Mouse (Mus musculus) R1 (cell line): Measurements from ENCODE around the gene Vti1a.

Experiments
- DNase-seq: peaks from one replicate; pipeline ENCODE4 v3.0.0-alpha.2; 2018; ENCODE audit warnings: low read depth, low spot score

Vti1a gene

GRCm38 (mm10) chr19:55582896-55583653 lies 267.0 kb downstream of the Vti1a start:
- no peak for DNase-seq

DNA sequence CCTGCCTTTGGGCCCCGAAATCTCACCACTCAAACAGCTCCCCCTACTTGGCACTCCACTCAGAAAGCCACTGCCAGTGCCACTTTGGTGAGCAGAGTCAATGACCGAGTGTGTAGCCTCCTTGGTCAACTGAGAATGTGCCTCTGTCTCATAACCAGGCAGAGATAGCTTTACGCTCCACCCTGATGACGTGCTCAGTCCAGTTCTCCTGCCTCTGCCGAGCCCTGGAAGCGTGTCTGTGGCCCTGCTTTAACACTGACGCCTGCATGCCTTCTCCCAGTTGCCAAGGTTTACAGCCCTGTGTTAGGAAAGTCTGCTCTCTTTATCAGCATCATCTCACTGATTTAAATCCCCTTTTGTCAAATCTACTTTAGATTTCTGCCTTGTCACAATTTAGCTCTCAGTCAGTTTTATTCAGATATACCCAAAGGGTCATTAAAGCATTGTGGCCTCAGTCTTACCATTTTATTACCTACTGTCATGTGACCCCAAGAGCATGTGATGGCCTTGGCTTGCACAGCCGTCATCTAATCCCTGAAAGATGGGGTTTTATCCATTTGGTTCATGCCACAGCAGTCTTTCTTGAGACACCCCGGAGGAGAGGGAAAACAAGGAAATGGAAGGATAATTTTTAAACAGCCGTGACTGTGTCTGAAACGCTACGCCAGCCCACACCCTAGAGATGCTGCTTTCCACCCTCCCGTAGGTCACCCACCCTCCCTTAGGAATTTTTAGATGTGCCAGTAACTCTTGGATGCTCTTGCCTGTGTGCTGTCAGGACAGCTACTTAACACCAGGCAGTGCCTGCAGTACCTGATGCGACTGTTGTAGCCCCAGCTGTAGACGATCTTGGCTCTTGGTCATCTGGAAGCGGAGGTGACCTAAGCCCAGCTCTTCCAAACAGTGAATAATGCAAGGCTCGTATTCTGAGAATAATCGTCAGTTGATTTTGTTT lies 269.5 kb downstream of the Vti1a start:
- DNase-seq: no peak

- no peak for DNase-seq
Measured at GRCm38 (mm10) chr19:55587638-55588421, 271.7 kb downstream of the Vti1a start.

- DNase-seq: peak; percentile 92
Measured at GRCm38 (mm10) chr19:55588948-55589896, 273.1 kb downstream of the Vti1a start.

GRCm38 (mm10) chr19:55592876-55593691 lies 277.0 kb downstream of the Vti1a start:
- DNase-seq: no peak

- no peak for DNase-seq
Measured at GRCm38 (mm10) chr19:55593729-55594444, 277.8 kb downstream of the Vti1a start.

GRCm38 (mm10) chr19:55594451-55594850 lies 278.4 kb downstream of the Vti1a start:
- no peak for DNase-seq

GRCm38 (mm10) chr19:55595945-55596649 lies 280.0 kb downstream of the Vti1a start:
- DNase-seq: no peak

DNA sequence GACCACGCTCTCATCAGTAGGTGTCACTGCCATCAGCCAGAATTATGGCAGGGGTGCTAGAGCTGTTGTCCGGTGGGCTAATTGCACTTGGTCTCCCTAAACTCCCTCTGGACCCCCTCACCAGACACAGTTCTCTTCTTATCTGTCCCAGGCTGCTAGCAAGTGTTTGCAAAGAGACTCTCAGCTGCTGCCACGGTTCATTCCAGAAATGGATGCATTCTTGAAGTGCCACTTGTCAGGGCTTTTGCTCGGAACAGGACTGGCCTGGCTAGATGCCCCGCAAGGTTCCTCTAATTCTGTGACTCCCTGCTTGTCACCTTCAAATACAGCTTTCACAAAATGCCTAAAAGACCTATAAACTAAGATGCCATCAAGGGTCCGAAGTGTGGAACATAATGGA lies 280.7 kb downstream of the Vti1a start:
- DNase-seq: no peak

GRCm38 (mm10) chr19:55597296-55597695 lies 281.2 kb downstream of the Vti1a start:
- no peak for DNase-seq

DNA sequence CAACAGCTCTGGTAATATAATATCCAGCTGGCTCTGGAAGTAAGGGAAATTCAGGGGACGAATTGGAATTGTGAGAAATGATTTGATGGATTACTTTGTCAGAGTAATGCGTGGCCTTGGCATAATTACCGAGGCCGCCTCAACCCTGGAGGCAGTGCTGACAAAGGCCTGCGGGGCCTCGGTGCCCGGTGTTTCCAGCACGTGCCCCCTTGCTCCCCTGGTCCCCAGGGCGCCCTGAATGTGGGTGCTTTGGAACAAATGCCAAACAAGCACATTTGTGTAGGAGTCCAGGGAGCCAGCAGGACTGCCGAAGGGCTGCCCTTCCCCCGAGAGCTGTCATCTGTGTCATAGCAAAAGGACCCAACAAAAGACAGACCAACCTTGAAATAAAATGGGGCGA lies 281.9 kb downstream of the Vti1a start:
- no peak for DNase-seq

- no peak for DNase-seq
Measured at GRCm38 (mm10) chr19:55599124-55599523, 283.0 kb downstream of the Vti1a start.

DNA sequence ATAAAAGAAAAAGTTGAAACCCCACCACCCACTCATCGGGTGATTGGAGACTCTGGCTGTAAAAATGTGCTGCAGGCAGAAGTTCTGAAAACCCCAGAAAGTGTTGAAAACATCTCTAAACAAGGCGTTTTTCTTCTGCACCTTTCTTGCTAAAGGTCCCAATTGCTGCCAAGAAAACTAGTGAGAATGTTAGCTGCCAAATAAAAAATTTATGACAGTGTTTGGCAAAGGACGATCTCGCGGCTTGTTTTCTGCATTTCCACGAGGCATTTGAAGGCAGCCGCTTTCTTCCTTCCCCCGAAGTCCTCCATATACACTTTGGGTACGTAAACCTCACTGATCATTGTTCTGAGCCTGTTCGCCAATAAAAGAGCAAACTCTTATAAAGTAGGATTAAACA lies 291.6 kb downstream of the Vti1a start:
- DNase-seq: no peak

GRCm38 (mm10) chr19:55608858-55609375 lies 292.8 kb downstream of the Vti1a start:
- no peak for DNase-seq

DNA sequence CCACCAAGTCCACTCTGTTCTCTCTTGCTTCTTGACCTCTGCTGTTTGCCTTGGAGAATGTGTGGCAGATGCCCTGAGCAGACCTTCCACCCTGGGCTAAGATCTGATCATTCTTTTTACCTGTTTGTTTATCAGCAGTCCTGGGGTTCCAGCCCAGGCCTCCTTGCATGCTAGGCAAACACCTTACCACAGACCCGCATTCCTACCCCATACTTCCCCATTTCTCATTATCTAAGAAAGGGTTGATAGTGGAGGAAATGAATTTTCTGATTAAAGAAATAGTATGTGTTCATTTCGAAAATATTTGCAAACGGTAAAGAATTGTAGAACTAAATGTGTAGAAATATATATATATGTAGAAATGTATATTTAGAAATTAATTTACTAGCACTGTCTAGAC lies 293.7 kb downstream of the Vti1a start:
- no peak for DNase-seq

DNA sequence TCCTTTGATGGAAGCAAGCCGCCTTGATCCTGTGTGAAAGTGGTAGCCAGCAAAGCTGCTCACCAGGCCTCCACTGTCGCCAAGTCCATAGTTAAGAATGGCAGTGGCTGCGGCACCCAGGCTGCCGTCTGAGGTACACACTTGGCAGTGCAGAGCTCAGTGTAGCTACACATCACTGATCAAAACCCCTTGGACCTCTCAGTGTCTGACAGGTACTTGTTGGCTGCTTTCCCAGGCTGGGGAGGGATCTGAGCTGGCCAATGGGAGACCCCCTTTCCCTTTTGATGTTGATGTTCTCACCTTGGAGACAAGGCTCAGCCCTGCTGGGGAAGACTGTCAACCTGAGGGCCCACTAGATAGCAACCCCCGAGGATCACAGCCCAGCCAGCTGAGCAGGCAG lies 299.6 kb downstream of the Vti1a start:
- DNase-seq: no peak

- DNase-seq: no peak
Measured at GRCm38 (mm10) chr19:55616276-55616675, 300.2 kb downstream of the Vti1a start.

GRCm38 (mm10) chr19:55616937-55617336 lies 300.8 kb downstream of the Vti1a start:
- DNase-seq: no peak
